8 mouse cellular contexts compared by ENCODE assay signal in the genomic region with DNA sequence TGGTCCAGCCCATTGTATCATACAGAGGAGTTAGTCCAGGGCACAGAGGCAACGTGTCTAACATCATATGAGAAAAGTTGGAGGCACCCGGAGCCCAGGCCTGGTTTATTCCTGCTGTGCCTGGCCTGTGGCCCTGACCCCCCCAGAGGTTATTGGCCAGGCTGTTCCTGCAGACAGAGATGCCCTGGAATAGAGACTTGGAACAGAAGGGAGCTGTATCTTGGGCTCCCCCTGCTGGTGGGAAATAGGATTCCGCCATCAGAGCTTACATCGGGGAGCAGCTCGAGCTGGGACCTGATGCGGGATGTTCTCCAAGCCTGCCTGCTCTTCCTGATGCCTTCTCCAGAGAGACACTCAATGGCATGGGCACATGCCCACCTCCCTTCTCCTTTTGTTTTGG. TPM values are rescaled to one million over a fixed set of nuclear protein-coding genes. Genes with fewer than 3 reads are reported as not detected.
A peak's percentile ranks its signal among the peaks of the same experiment; 100 is the strongest.
DNase-seq lines count a peak whose midpoint lies in the region; ATAC-seq and TF ChIP-seq lines count a peak whose summit lies in the region.

No protein-coding gene starts in this region.

- ATAC-seq in hindbrain, embryonic 11.5 days (ENCODE audit: low FRiP score), result peak; percentile 32; the same call in 1 of the 2 replicates
- ATAC-seq in hindbrain, embryonic 12.5 days (ENCODE audit: low FRiP score), result no peak; the same call in 1 of the 2 replicates
- ATAC-seq in intestine, postnatal 0 days, result peak; percentile 26; the same call in 1 of the 2 replicates
- ATAC-seq in midbrain, embryonic 13.5 days, result peak; percentile 51; the same call in 1 of the 2 replicates

- 4% methylated on average over 6 of the region's 6 CpGs for WGBS in hindbrain, embryonic 11.5 days
- WGBS in hindbrain, embryonic 12.5 days, result 3% methylated on average over 6 of the region's 6 CpGs
- WGBS in intestine, postnatal 0 days, result 5% methylated on average over 6 of the region's 6 CpGs
- WGBS in midbrain, embryonic 13.5 days, result 5% methylated on average over 6 of the region's 6 CpGs

- DNase-seq in hindbrain, embryonic 11.5 days (ENCODE audit: low spot score), result peak; percentile 92
- peak; percentile 77 to 90 for DNase-seq in cerebellum, postnatal 4 days (ENCODE audit: low spot score in 2 of 2)
- peak; percentile 90 for DNase-seq in gastrocnemius, adult 2 months
- DNase-seq in left cerebral cortex, postnatal 36 days (ENCODE audit: low spot score in 2 of 2), result peak; percentile 76 to 85
- peak; percentile 53 to 58 for DNase-seq in spleen, postnatal 14 days (ENCODE audit: low spot score in 2 of 2)

- H3K4me1 ChIP-seq in hindbrain, embryonic 11.5 days (replicated peaks; ENCODE audit: control insufficient read depth, insufficient read depth, low read length), result peaks cover 3% of the 10 kb centered on the region; the same call in 1 of the 2 replicates
- H3K4me1 ChIP-seq in hindbrain, embryonic 12.5 days, result peaks cover 20% of the 10 kb centered on the region
- H3K4me1 ChIP-seq in intestine, postnatal 0 days (replicated peaks; ENCODE audit: control insufficient read depth, insufficient read depth, low read length), result no peaks in the 10 kb centered on the region
- H3K4me1 ChIP-seq in midbrain, embryonic 13.5 days (replicated peaks), result peaks cover 12% of the 10 kb centered on the region

- H3K4me3 ChIP-seq in hindbrain, embryonic 11.5 days (ENCODE audit: low read depth, low read length), result no peak overlapping the region
- H3K4me3 ChIP-seq in hindbrain, embryonic 12.5 days, result no peak overlapping the region
- peak overlapping the region; percentile 16; the same call in 1 of the 2 replicates for H3K4me3 ChIP-seq in gastrocnemius, adult 2 months
- H3K4me3 ChIP-seq in intestine, postnatal 0 days (ENCODE audit: low read depth, low read length), result no peak overlapping the region
- H3K4me3 ChIP-seq in midbrain, embryonic 13.5 days (replicated peaks), result no peak overlapping the region

- no peak overlapping the region for H3K4me2 ChIP-seq in hindbrain, embryonic 11.5 days (replicated peaks; ENCODE audit: low read depth, low read length)
- no peak overlapping the region for H3K4me2 ChIP-seq in hindbrain, embryonic 12.5 days (replicated peaks)
- H3K4me2 ChIP-seq in intestine, postnatal 0 days (replicated peaks; ENCODE audit: low read depth), result no peak overlapping the region
- no peak overlapping the region for H3K4me2 ChIP-seq in midbrain, embryonic 13.5 days (replicated peaks)

- intact Hi-C loops in gastrocnemius, adult 2 months (cut with DNase I), result loop anchor here (5.0 kb wide), 1 partner anchor 115 kb away; a partner anchor contains a TSS
- intact Hi-C loops in left cerebral cortex, postnatal 36 days (cut with DNase I), result no loop called here

- H3K9me3 ChIP-seq in hindbrain, embryonic 11.5 days (ENCODE audit: control insufficient read depth, low read length), result no peaks in the 10 kb centered on the region
- no peaks in the 10 kb centered on the region for H3K9me3 ChIP-seq in hindbrain, embryonic 12.5 days (replicated peaks)
- no peaks in the 10 kb centered on the region for H3K9me3 ChIP-seq in intestine, postnatal 0 days (ENCODE audit: control insufficient read depth)
- H3K9me3 ChIP-seq in midbrain, embryonic 13.5 days, result no peaks in the 10 kb centered on the region

- H3K9ac ChIP-seq in hindbrain, embryonic 11.5 days (ENCODE audit: low read depth, low read length), result no peak overlapping the region
- no peak overlapping the region for H3K9ac ChIP-seq in hindbrain, embryonic 12.5 days
- H3K9ac ChIP-seq in intestine, postnatal 0 days (ENCODE audit: low read depth, low read length), result no peak overlapping the region
- H3K9ac ChIP-seq in midbrain, embryonic 13.5 days (replicated peaks), result no peak overlapping the region

- peaks cover 8% of the 10 kb centered on the region for H3K27me3 ChIP-seq in hindbrain, embryonic 11.5 days (ENCODE audit: control insufficient read depth, insufficient read depth, low read length)
- H3K27me3 ChIP-seq in hindbrain, embryonic 12.5 days, result peaks cover 22% of the 10 kb centered on the region
- H3K27me3 ChIP-seq in intestine, postnatal 0 days (replicated peaks; ENCODE audit: control insufficient read depth, insufficient read depth, low read length), result no peaks in the 10 kb centered on the region
- peaks cover 32% of the 10 kb centered on the region for H3K27me3 ChIP-seq in midbrain, embryonic 13.5 days

- no peak overlapping the region for H3K27ac ChIP-seq in hindbrain, embryonic 11.5 days (ENCODE audit: low read depth, low read length)
- no peak overlapping the region for H3K27ac ChIP-seq in hindbrain, embryonic 12.5 days
- peak overlapping the region; percentile 77 for H3K27ac ChIP-seq in gastrocnemius, adult 2 months
- no peak overlapping the region for H3K27ac ChIP-seq in intestine, postnatal 0 days (ENCODE audit: low read depth, low read length)
- H3K27ac ChIP-seq in midbrain, embryonic 13.5 days, result no peak overlapping the region

- H3K36me3 ChIP-seq in hindbrain, embryonic 11.5 days (ENCODE audit: control insufficient read depth, insufficient read depth, low read length), result no peaks in the 10 kb centered on the region
- H3K36me3 ChIP-seq in hindbrain, embryonic 12.5 days, result no peaks in the 10 kb centered on the region
- H3K36me3 ChIP-seq in intestine, postnatal 0 days (ENCODE audit: control insufficient read depth, insufficient read depth), result 0 out of 2 replicates have a peak, but pooled peaks cover 5% of the 10 kb centered on the region
- H3K36me3 ChIP-seq in midbrain, embryonic 13.5 days, result no peaks in the 10 kb centered on the region

- TF ChIP-seq CTCF in gastrocnemius, adult 2 months (IDR thresholded peaks at IDR 0.05), result peak; percentile 97; the same call in 1 of the 2 replicates
- TF ChIP-seq CTCF in intestine, postnatal 0 days (IDR thresholded peaks at IDR 0.05; ENCODE audit: low read depth), result peak; percentile 95

RNA-seq across cellular contexts. Expression of a gene that starts 4.8 kb away (rescaled TPM):
- 6.4 and 6.9 TPM in 2 replicates for polyA plus RNA-seq in hindbrain, embryonic 11.5 days (2014; fragmentation: Nextera tagmentation; extraction: Ambion mirVana)
- 9.7 and 11.6 TPM in 2 replicates for polyA plus RNA-seq in hindbrain, embryonic 12.5 days (2016; fragmentation: Nextera tagmentation; extraction: Ambion mirVana)
- 1 to 10 TPM; 4.8 to 7.2 TPM for total RNA-seq in gastrocnemius, adult 2 months (2021)
- polyA plus RNA-seq in intestine, postnatal 0 days (2015; fragmentation: Nextera tagmentation; extraction: Ambion mirVana), result 9.0 and 9.6 TPM in 2 replicates
- total RNA-seq in left cerebral cortex, postnatal 36 days (2021), result 1 to 10 TPM; 9.5 to 9.8 TPM
- 1.1 and 1.7 TPM in 2 replicates for polyA plus RNA-seq in midbrain, embryonic 13.5 days (2015; fragmentation: Nextera tagmentation; extraction: Ambion mirVana)

RNA-seq across cellular contexts. Expression of a gene that starts 11.8 kb away (rescaled TPM):
- 17.8 and 18.4 TPM in 2 replicates for polyA plus RNA-seq in hindbrain, embryonic 11.5 days (2014; fragmentation: Nextera tagmentation; extraction: Ambion mirVana)
- 53.6 and 55.2 TPM in 2 replicates for polyA plus RNA-seq in hindbrain, embryonic 12.5 days (2016; fragmentation: Nextera tagmentation; extraction: Ambion mirVana)
- 10 to 100 TPM; 13.0 to 14.4 TPM for total RNA-seq in gastrocnemius, adult 2 months (2021)
- 13.3 and 14.7 TPM in 2 replicates for polyA plus RNA-seq in intestine, postnatal 0 days (2015; fragmentation: Nextera tagmentation; extraction: Ambion mirVana)
- total RNA-seq in left cerebral cortex, postnatal 36 days (2021), result 10 to 100 TPM; 78.8 to 94.5 TPM
- polyA plus RNA-seq in midbrain, embryonic 13.5 days (2015; fragmentation: Nextera tagmentation; extraction: Ambion mirVana), result 55.8 and 57.6 TPM in 2 replicates

RNA-seq across cellular contexts. Expression of a gene that starts 23.1 kb away (rescaled TPM):
- 11.0 and 14.1 TPM in 2 replicates for polyA plus RNA-seq in hindbrain, embryonic 11.5 days (2014; fragmentation: Nextera tagmentation; extraction: Ambion mirVana)
- polyA plus RNA-seq in hindbrain, embryonic 12.5 days (2016; fragmentation: Nextera tagmentation; extraction: Ambion mirVana), result 11.8 and 13.5 TPM in 2 replicates
- 1 to 10 TPM; 8.7 to 9.0 TPM for total RNA-seq in gastrocnemius, adult 2 months (2021)
- 39.8 and 40.5 TPM in 2 replicates for polyA plus RNA-seq in intestine, postnatal 0 days (2015; fragmentation: Nextera tagmentation; extraction: Ambion mirVana)
- 10 to 100 TPM; 29.3 to 40.2 TPM for total RNA-seq in left cerebral cortex, postnatal 36 days (2021)
- 4.9 and 5.1 TPM in 2 replicates for polyA plus RNA-seq in midbrain, embryonic 13.5 days (2015; fragmentation: Nextera tagmentation; extraction: Ambion mirVana)

RNA-seq across cellular contexts. Expression of a gene that starts 50.1 kb away (rescaled TPM):
- polyA plus RNA-seq in hindbrain, embryonic 11.5 days (2014; fragmentation: Nextera tagmentation; extraction: Ambion mirVana), result 0.80 and 0.85 TPM in 2 replicates
- polyA plus RNA-seq in hindbrain, embryonic 12.5 days (2016; fragmentation: Nextera tagmentation; extraction: Ambion mirVana), result 1.5 and 1.9 TPM in 2 replicates
- 1 to 10 TPM; 4.2 to 5.6 TPM for total RNA-seq in gastrocnemius, adult 2 months (2021)
- polyA plus RNA-seq in intestine, postnatal 0 days (2015; fragmentation: Nextera tagmentation; extraction: Ambion mirVana), result 0.27 and 0.58 TPM in 2 replicates
- total RNA-seq in left cerebral cortex, postnatal 36 days (2021), result under 1 TPM; 0.27 to 0.76 TPM
- polyA plus RNA-seq in midbrain, embryonic 13.5 days (2015; fragmentation: Nextera tagmentation; extraction: Ambion mirVana), result 0.11 and 0.17 TPM in 2 replicates
